Mouse (Mus musculus) hindbrain, embryonic 15.5 days (tissue): ENCODE measurements around the gene Lrwd1. TPM values are rescaled to one million over a fixed set of nuclear protein-coding genes. Genes with fewer than 3 reads are reported as not detected.

Experiments used
- ATAC-seq: fragments of 200-750 bp; cut with Nextera tagmentation; 2 replicates; pipeline ENCODE4 v1.8.0; 2017; ENCODE audit warnings: low read depth, moderate number of reproducible peaks, moderate TSS enrichment; ENCODE audit not compliant: low FRiP score
- H3K27ac ChIP-seq: fragments of 300-500 bp; sonication (generic); replicated peaks from 2 replicates; pipeline ENCODE4 v1.5.1; 2015; ENCODE audit warnings: mild to moderate bottlenecking, inconsistent platforms
- H3K27me3 ChIP-seq: fragments of 300-500 bp; sonication (generic); 2 replicates; pipeline ENCODE4 v1.6.1; 2015; ENCODE audit warnings: control low read depth, inconsistent platforms
- H3K36me3 ChIP-seq: fragments of 300-500 bp; sonication (generic); 2 replicates; pipeline ENCODE4 v1.6.1; 2015; ENCODE audit warnings: control low read depth, inconsistent platforms
- H3K4me1 ChIP-seq: fragments of 300-500 bp; sonication (generic); replicated peaks from 2 replicates; pipeline ENCODE4 v1.6.1; 2015; ENCODE audit warnings: control low read depth, inconsistent platforms
- H3K4me2 ChIP-seq: fragments of 300-500 bp; sonication (generic); 2 replicates; pipeline ENCODE4 v1.6.1; 2015; ENCODE audit warnings: moderate library complexity, mild to moderate bottlenecking, inconsistent platforms
- H3K4me3 ChIP-seq: fragments of 300-500 bp; sonication (generic); 2 replicates; pipeline ENCODE4 v1.5.1; 2015; ENCODE audit warnings: mild to moderate bottlenecking, inconsistent platforms
- H3K9ac ChIP-seq: fragments of 300-500 bp; sonication (generic); 2 replicates; pipeline ENCODE4 v1.6.1; 2015; ENCODE audit warnings: inconsistent platforms
- H3K9me3 ChIP-seq: fragments of 300-500 bp; sonication (generic); 2 replicates; pipeline ENCODE4 v1.6.1; 2016; ENCODE audit warnings: control low read depth, inconsistent platforms
- WGBS: fragments of 180-500 bp; shearing (Covaris S2); methylation state at CpG from one replicate; pipeline ENCODE4 v1.1.7; 2015; 5-methylcytosine and 5-hydroxymethylcytosine counted together
- polyA plus RNA-seq: library from polyadenylated mRNA; unstranded; fragments of >200 nt; fragmentation: Nextera tagmentation; extraction: Ambion mirVana; gene quantifications from 2 replicates; pipeline ENCODE4 v1.2.1, GENCODE M21; 2015

The Lrwd1 gene
- polyA plus RNA-seq, 1 experiment from 2014 or later, result 25.9 TPM

GRCm38 (mm10) chr5:136109042-136109441, 26.8 kb downstream of the Lrwd1 start:
- 82% methylated on average over 3 of the region's 3 CpGs for WGBS
- H3K4me1 ChIP-seq, result no peaks in the 10 kb centered on the region
- no peak overlapping the region for H3K9ac ChIP-seq
- no peak overlapping the region for H3K4me3 ChIP-seq
- no peaks in the 10 kb centered on the region for H3K9me3 ChIP-seq
- no peak overlapping the region for H3K27ac ChIP-seq
- H3K36me3 ChIP-seq, result no peaks in the 10 kb centered on the region
- no peak overlapping the region for H3K4me2 ChIP-seq
- no peaks in the 10 kb centered on the region for H3K27me3 ChIP-seq
- no peak for ATAC-seq

- H3K36me3 ChIP-seq, result no peaks in the 10 kb centered on the region
- no peak overlapping the region for H3K9ac ChIP-seq
- ATAC-seq, result no peak
- H3K27ac ChIP-seq, result no peak overlapping the region
- no peaks in the 10 kb centered on the region for H3K27me3 ChIP-seq
- no peak overlapping the region for H3K4me3 ChIP-seq
- no peaks in the 10 kb centered on the region for H3K9me3 ChIP-seq
- WGBS, result 64% methylated on average over 2 of the region's 2 CpGs
- H3K4me1 ChIP-seq, result no peaks in the 10 kb centered on the region
- no peak overlapping the region for H3K4me2 ChIP-seq
Observed at GRCm38 (mm10) chr5:136108486-136108885, 27.4 kb downstream of the Lrwd1 start.

GRCm38 (mm10) chr5:136104511-136104910, 31.4 kb downstream of the Lrwd1 start:
- no peak overlapping the region for H3K4me3 ChIP-seq
- H3K27me3 ChIP-seq, result no peaks in the 10 kb centered on the region; the same call in 1 of the 2 replicates
- no peaks in the 10 kb centered on the region for H3K9me3 ChIP-seq
- no peak overlapping the region for H3K27ac ChIP-seq
- no peak overlapping the region for H3K4me2 ChIP-seq
- H3K9ac ChIP-seq, result no peak overlapping the region
- 82% methylated on average over 5 of the region's 5 CpGs for WGBS
- no peak for ATAC-seq
- H3K4me1 ChIP-seq, result peaks cover 9% of the 10 kb centered on the region
- no peaks in the 10 kb centered on the region for H3K36me3 ChIP-seq

GRCm38 (mm10) chr5:136102099-136102820, 33.6 kb downstream of the Lrwd1 start:
- Histone ChIP-seq H3K27me3 (no peaks in the 10 kb centered on the region; the same call in 1 of the 2 replicates), H3K36me3 (no peaks in the 10 kb centered on the region), H3K4me3 (peak overlapping the region; percentile 43), H3K27ac (peak overlapping the region; percentile 52; the same call in 1 of the 2 replicates), H3K9ac (peak overlapping the region; percentile 26), H3K9me3 (no peaks in the 10 kb centered on the region), H3K4me1 (peaks cover 9% of the 10 kb centered on the region), H3K4me2 (peak overlapping the region; percentile 74)
- 6% methylated on average over 41 of the region's 41 CpGs for WGBS
- peak; percentile 91 for ATAC-seq

GRCm38 (mm10) chr5:136098536-136098935, 37.3 kb downstream of the Lrwd1 start:
- Histone ChIP-seq H3K27me3 (no peaks in the 10 kb centered on the region; the same call in 1 of the 2 replicates), H3K9ac (no peak overlapping the region), H3K36me3 (no peaks in the 10 kb centered on the region), H3K9me3 (no peaks in the 10 kb centered on the region), H3K27ac (no peak overlapping the region), H3K4me2 (no peak overlapping the region), H3K4me3 (no peak overlapping the region), H3K4me1 (peaks cover 9% of the 10 kb centered on the region)
- 80% methylated on average over 10 of the region's 10 CpGs for WGBS
- no peak for ATAC-seq

- Histone ChIP-seq H3K9ac (no peak overlapping the region), H3K4me2 (no peak overlapping the region), H3K27ac (no peak overlapping the region), H3K4me3 (no peak overlapping the region), H3K4me1 (no peaks in the 10 kb centered on the region), H3K9me3 (no peaks in the 10 kb centered on the region), H3K36me3 (no peaks in the 10 kb centered on the region), H3K27me3 (no peaks in the 10 kb centered on the region)
- 69% methylated on average over 7 of the region's 7 CpGs for WGBS
- no peak for ATAC-seq
Observed at GRCm38 (mm10) chr5:136095089-136095488, 40.8 kb downstream of the Lrwd1 start.

GRCm38 (mm10) chr5:136094249-136095010, 41.4 kb downstream of the Lrwd1 start:
- 51% methylated on average over 8 of the region's 8 CpGs for WGBS
- H3K27me3 ChIP-seq, result no peaks in the 10 kb centered on the region
- H3K9ac ChIP-seq, result no peak overlapping the region
- H3K36me3 ChIP-seq, result no peaks in the 10 kb centered on the region
- H3K27ac ChIP-seq, result no peak overlapping the region
- no peaks in the 10 kb centered on the region for H3K4me1 ChIP-seq
- no peak for ATAC-seq
- no peaks in the 10 kb centered on the region for H3K9me3 ChIP-seq
- H3K4me3 ChIP-seq, result no peak overlapping the region
- no peak overlapping the region for H3K4me2 ChIP-seq

GRCm38 (mm10) chr5:136091927-136092326, 43.9 kb downstream of the Lrwd1 start:
- Histone ChIP-seq H3K36me3 (no peaks in the 10 kb centered on the region), H3K9me3 (no peaks in the 10 kb centered on the region), H3K9ac (no peak overlapping the region)

GRCm38 (mm10) chr5:136088821-136089575, 46.9 kb downstream of the Lrwd1 start:
- Histone ChIP-seq H3K9me3 (no peaks in the 10 kb centered on the region), H3K27ac (no peak overlapping the region), H3K4me3 (no peak overlapping the region), H3K27me3 (no peaks in the 10 kb centered on the region), H3K4me2 (no peak overlapping the region), H3K36me3 (no peaks in the 10 kb centered on the region), H3K4me1 (peaks cover 21% of the 10 kb centered on the region), H3K9ac (no peak overlapping the region)
- WGBS, result 22% methylated on average over 14 of the region's 14 CpGs
- no peak for ATAC-seq

More at GRCm38 (mm10) chr5:136091927-136092326, 43.9 kb downstream of the Lrwd1 start:
- H3K27me3 ChIP-seq, result no peaks in the 10 kb centered on the region
- no peak overlapping the region for H3K27ac ChIP-seq
- no peak overlapping the region for H3K4me3 ChIP-seq
- ATAC-seq, result no peak
- 69% methylated on average over 5 of the region's 5 CpGs for WGBS
- H3K4me2 ChIP-seq, result no peak overlapping the region
- H3K4me1 ChIP-seq, result no peaks in the 10 kb centered on the region

- Histone ChIP-seq H3K4me1 (peaks cover 25% of the 10 kb centered on the region), H3K9me3 (no peaks in the 10 kb centered on the region), H3K27me3 (no peaks in the 10 kb centered on the region), H3K36me3 (no peaks in the 10 kb centered on the region), H3K4me2 (no peak overlapping the region), H3K9ac (no peak overlapping the region), H3K27ac (no peak overlapping the region), H3K4me3 (no peak overlapping the region)
- 89% methylated on average over 8 of the region's 8 CpGs for WGBS
- no peak for ATAC-seq
Observed at GRCm38 (mm10) chr5:136086290-136086689, 49.6 kb downstream of the Lrwd1 start.

GRCm38 (mm10) chr5:136084891-136085651, 50.8 kb downstream of the Lrwd1 start:
- Histone ChIP-seq H3K4me3 (peak overlapping the region; percentile 80), H3K4me2 (peak overlapping the region; percentile 95), H3K27me3 (no peaks in the 10 kb centered on the region), H3K36me3 (no peaks in the 10 kb centered on the region), H3K4me1 (peaks cover 25% of the 10 kb centered on the region), H3K27ac (peak overlapping the region; percentile 55), H3K9me3 (no peaks in the 10 kb centered on the region), H3K9ac (peak overlapping the region; percentile 63)
- 3% methylated on average over 21 of the region's 21 CpGs for WGBS
- ATAC-seq, result peak; percentile 31; the same call in 1 of the 2 replicates
